Mouse (Mus musculus) stomach, embryonic 14.5 days (tissue): ENCODE data around the gene Klb. TPM values are rescaled to one million over a fixed set of nuclear protein-coding genes. Genes with fewer than 3 reads are reported as not detected.
A peak's percentile ranks its signal among the peaks of the same experiment; 100 is the strongest.

ENCODE experiments used
- ATAC-seq: fragments of 200-750 bp; cut with Nextera tagmentation; 2 replicates; pipeline ENCODE4 v1.8.0; 2017; ENCODE audit warnings: low read depth, moderate TSS enrichment; ENCODE audit not compliant: insufficient number of reproducible peaks, insufficient read depth, low FRiP score
- H3K27ac ChIP-seq: fragments of 300-500 bp; sonication (generic); 2 replicates; pipeline ENCODE4 v1.5.1; 2014; ENCODE audit warnings: mild to moderate bottlenecking, low read length, moderate library complexity, mixed read lengths
- H3K27me3 ChIP-seq: fragments of 300-500 bp; sonication (generic); 2 replicates; pipeline ENCODE4 v1.6.1; 2014; ENCODE audit warnings: low read length, control low read depth, mixed read lengths; ENCODE audit not compliant: control insufficient read depth, insufficient read depth
- H3K36me3 ChIP-seq: fragments of 300-500 bp; sonication (generic); 2 replicates; pipeline ENCODE4 v1.6.1; 2014; ENCODE audit warnings: mild to moderate bottlenecking, control low read depth, low read length, moderate library complexity, mixed read lengths; ENCODE audit not compliant: control insufficient read depth, insufficient read depth
- H3K4me1 ChIP-seq: fragments of 300-500 bp; sonication (generic); 2 replicates; pipeline ENCODE4 v1.6.1; 2014; ENCODE audit warnings: low read length, control low read depth, mixed read lengths; ENCODE audit not compliant: control insufficient read depth, insufficient read depth
- H3K4me2 ChIP-seq: fragments of 300-500 bp; sonication (generic); replicated peaks from 2 replicates; pipeline ENCODE4 v1.6.1; 2014; ENCODE audit warnings: low read depth, low read length, control low read depth
- H3K4me3 ChIP-seq: fragments of 300-500 bp; sonication (generic); 2 replicates; pipeline ENCODE4 v1.5.1; 2014; ENCODE audit warnings: low read depth, low read length, control low read depth
- H3K9ac ChIP-seq: fragments of 300-500 bp; sonication (generic); replicated peaks from 2 replicates; pipeline ENCODE4 v1.6.1; 2014; ENCODE audit warnings: low read depth, mild to moderate bottlenecking, control low read depth, low read length, moderate library complexity, mixed read lengths
- H3K9me3 ChIP-seq: fragments of 300-500 bp; sonication (generic); 2 replicates; pipeline ENCODE4 v1.6.1; 2016; ENCODE audit warnings: low read depth, low read length, control low read depth; ENCODE audit not compliant: control insufficient read depth
- WGBS: fragments of 180-500 bp; shearing (Covaris S2); extraction: QIAGEN DNeasy Blood & Tissue Kit; methylation state at CpG from one replicate; pipeline ENCODE4 v1.1.7; 2014; 5-methylcytosine and 5-hydroxymethylcytosine counted together
- polyA plus RNA-seq: library from polyadenylated mRNA; unstranded; fragments of >200 nt; fragmentation: Nextera tagmentation; extraction: Ambion mirVana; gene quantifications from 2 replicates; pipeline ENCODE4 v1.2.1, GENCODE M21; 2014

Gene Klb
- polyA plus RNA-seq, 1 experiment from 2014 or later, result 0.13 TPM

DNA sequence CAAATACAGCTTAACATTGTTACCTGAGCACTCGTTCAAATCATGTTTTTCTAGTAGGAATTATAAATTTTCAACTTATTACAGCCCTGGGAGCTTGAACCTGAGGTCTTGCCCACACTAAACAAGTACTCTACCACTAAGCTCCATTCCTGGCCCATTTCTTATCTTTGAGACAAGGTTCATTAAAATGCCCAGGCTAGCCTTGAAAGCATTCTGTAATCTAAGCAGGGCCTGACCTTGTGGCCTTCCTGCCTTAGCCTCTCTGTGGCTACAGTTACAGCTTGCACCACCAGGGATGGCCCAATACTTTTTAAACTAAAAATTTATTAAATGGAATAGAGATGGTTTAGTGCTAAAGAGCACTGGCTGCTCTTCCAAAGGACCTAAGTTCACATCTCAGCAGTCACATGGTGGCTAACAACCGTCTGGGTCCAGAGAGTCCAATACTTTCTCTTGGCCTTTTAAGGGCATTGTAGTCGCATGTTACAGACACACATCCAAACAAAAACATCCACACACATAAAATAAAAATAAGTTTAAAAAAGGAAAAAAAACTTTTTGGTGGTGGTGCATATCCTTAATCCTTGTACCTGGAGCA is 23.3 kb upstream of the Klb start:
- no peak overlapping the region for H3K9ac ChIP-seq
- 80% methylated on average over 3 of the region's 3 CpGs for WGBS
- ATAC-seq, result no peak

DNA sequence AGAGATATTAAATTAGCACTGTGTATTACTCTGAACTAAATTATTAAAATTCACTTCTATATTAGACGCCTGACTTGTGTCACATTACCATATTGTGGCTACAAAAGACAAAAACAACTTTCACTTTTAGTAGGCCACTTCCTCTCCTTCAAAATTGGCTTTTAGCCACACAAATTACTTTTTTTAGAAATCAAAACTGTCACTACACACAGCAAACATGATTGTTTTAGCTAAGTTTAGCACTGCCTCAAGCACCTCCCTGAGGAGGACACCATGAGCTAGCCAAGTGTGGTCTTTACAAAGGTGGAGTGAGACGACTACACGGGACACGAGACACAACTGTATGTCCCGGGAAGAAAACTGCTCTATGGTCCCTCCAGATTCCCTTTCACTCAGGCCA is 21.9 kb upstream of the Klb start:
- H3K4me2 ChIP-seq, result no peak overlapping the region
- no peaks in the 10 kb centered on the region for H3K27me3 ChIP-seq
- H3K4me3 ChIP-seq, result no peak overlapping the region
- WGBS, result 71% methylated on average over 5 of the region's 5 CpGs
- H3K9me3 ChIP-seq, result no peaks in the 10 kb centered on the region
- no peak overlapping the region for H3K9ac ChIP-seq
- H3K36me3 ChIP-seq, result no peaks in the 10 kb centered on the region
- no peak for ATAC-seq
- 0 out of 2 replicates have a peak, but pooled peaks cover 8% of the 10 kb centered on the region for H3K4me1 ChIP-seq
- H3K27ac ChIP-seq, result no peak overlapping the region; the same call in 1 of the 2 replicates

More for the DNA sequence above, 23.3 kb upstream of the Klb start:
- no peaks in the 10 kb centered on the region for H3K9me3 ChIP-seq
- H3K4me3 ChIP-seq, result no peak overlapping the region
- no peak overlapping the region for H3K4me2 ChIP-seq
- no peaks in the 10 kb centered on the region for H3K27me3 ChIP-seq
- 0 out of 2 replicates have a peak, but pooled peaks cover 8% of the 10 kb centered on the region for H3K4me1 ChIP-seq
- H3K36me3 ChIP-seq, result no peaks in the 10 kb centered on the region
- no peak overlapping the region for H3K27ac ChIP-seq

DNA sequence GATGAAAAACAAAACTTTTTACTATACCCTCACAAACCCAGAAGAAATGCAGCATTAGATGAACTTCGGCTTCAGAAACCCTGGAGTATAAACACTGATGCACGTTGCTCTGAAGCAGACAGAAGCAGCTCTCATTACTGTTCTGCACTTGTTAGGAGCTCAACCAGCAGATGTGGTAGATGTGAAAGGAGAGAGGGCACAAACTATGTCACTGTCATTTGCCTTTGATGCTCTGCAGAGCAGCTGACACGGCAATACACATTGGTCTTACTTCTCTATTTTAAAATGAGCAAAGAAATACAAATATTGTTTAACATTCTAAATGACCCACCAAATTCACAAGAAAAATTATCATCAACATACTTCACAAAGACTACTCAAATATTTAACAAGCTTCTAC is 18.1 kb upstream of the Klb start:
- Histone ChIP-seq H3K27ac (no peak overlapping the region), H3K4me3 (no peak overlapping the region), H3K9ac (no peak overlapping the region), H3K27me3 (no peaks in the 10 kb centered on the region), H3K9me3 (no peaks in the 10 kb centered on the region), H3K4me2 (no peak overlapping the region), H3K36me3 (no peaks in the 10 kb centered on the region), H3K4me1 (peaks cover 12% of the 10 kb centered on the region; the same call in 1 of the 2 replicates)
- WGBS, result 63% methylated on average over 3 of the region's 3 CpGs
- ATAC-seq, result no peak

DNA sequence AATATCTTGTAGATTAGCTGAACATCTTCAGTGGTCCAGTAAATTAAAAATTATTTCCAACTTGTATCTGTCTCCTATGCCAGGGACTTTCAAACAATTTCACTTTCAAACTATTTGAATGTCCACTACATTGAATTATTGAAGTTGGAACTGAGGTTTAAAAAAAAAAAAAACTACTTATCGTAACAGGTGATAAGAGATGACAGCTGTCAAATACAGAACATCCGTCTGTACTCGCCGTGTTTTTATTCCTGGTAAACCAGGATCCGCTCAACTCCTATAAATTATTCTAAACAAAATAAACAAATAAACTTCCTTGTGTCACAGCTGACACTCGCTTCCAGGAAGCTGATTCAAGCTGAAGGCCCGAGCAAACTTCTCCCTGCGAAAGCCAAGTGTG is 13.3 kb upstream of the Klb start:
- no peaks in the 10 kb centered on the region for H3K36me3 ChIP-seq
- H3K9me3 ChIP-seq, result no peaks in the 10 kb centered on the region
- H3K9ac ChIP-seq, result peak overlapping the region; percentile 67
- peak overlapping the region; percentile 62 for H3K4me2 ChIP-seq
- H3K27ac ChIP-seq, result peak overlapping the region; percentile 71; the same call in 1 of the 2 replicates
- H3K27me3 ChIP-seq, result no peaks in the 10 kb centered on the region
- H3K4me1 ChIP-seq, result peaks cover 4% of the 10 kb centered on the region; the same call in 1 of the 2 replicates
- peak overlapping the region; percentile 81 for H3K4me3 ChIP-seq
- 3% methylated on average over 8 of the region's 8 CpGs for WGBS
- no peak for ATAC-seq

DNA sequence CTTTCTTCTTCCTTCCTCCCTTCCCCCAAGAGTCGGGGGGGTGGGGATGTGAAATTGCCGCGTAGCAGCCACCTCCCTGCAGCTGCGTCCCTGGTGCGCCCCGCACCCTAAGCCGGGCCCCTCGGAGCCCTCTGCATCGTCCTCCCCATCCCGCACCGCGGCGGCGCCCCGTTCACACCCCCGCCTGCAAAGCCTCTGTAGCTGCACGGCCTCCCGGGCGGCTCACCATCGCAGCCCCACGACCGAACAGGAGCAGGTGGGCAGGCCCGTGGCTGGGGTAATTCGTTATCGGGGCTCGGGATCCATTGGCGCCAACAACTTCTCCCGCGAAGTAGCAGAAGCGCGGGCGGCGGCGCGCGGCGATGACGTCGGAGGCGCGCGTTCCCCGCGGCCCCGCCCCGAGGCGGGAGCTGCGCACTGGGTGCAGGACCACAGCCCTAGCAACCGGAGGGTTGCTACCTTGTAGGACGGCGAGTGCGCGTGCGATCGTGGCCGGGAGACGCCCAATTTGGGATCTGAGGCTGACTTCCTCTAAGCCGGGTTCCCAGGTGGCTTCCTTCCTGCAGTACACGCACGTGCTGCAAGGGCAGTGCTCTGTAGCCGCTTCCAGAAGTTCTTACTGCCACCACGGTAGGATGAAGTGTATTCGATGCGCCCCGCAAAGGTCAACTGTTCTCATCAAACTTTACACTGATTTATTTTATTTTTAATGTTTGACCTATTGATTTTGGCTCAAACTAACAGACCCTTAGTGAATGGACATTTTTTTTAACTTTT is 12.6 kb upstream of the Klb start, which contains the start of gene Rfc1:
Rfc1 (minus strand) TSS at position 373 of the 777 bp plus-strand sequence.
- no peaks in the 10 kb centered on the region for H3K36me3 ChIP-seq
- peak within 1 kb of the TSS; percentile 71; the same call in 1 of the 2 replicates for H3K27ac ChIP-seq
- H3K9ac ChIP-seq, result peak within 1 kb of the TSS; percentile 67
- ATAC-seq, result peak; percentile 96
- H3K27me3 ChIP-seq, result no peaks in the 10 kb centered on the region
- peak within 1 kb of the TSS; percentile 81 for H3K4me3 ChIP-seq
- no peaks in the 10 kb centered on the region for H3K9me3 ChIP-seq
- H3K4me2 ChIP-seq, result peak within 1 kb of the TSS; percentile 62
- under 1% methylated on average over 65 of the region's 65 CpGs for WGBS
- H3K4me1 ChIP-seq, result peaks cover 4% of the 10 kb centered on the region; the same call in 1 of the 2 replicates

DNA sequence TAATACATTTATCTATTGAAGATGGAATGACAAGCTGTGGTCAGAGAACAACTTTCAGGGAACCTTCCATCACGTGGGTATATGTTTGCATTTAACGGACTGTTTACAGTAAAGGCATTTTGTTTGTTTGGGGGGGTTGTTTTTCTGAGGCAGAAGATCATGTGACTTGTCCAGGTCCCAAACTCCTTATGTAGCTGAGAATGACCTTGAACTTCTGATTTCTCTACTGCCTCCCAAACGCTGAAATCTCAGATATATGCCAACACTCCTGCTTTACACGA is 12.1 kb upstream of the Klb start:
- Histone ChIP-seq H3K4me2 (peak overlapping the region; percentile 44), H3K9me3 (no peaks in the 10 kb centered on the region), H3K36me3 (no peaks in the 10 kb centered on the region), H3K4me1 (peaks cover 4% of the 10 kb centered on the region; the same call in 1 of the 2 replicates), H3K27me3 (no peaks in the 10 kb centered on the region), H3K9ac (no peak overlapping the region), H3K27ac (no peak overlapping the region), H3K4me3 (peak overlapping the region; percentile 81)
- 23% methylated on average over 4 of the region's 4 CpGs for WGBS
- ATAC-seq, result no peak

DNA sequence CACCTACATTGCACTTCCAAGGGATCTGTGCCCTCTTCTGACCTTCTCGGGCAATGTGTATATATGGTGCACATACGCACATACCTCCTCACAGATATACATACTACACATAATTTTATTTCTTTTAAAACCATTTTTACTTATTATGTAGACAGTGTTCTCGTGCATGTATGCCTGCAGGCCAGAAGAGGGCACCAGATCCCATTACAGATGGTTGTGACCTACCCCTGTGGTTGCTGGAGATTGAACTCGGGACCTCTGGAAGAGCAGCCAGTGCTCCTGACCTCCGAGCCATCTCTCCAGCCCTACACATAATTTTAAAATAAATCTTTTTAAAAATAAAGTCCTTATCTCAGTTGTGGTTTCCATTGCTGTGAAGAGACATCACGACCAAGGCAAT is 9.7 kb upstream of the Klb start:
- H3K27ac ChIP-seq, result no peak overlapping the region
- no peak for ATAC-seq

DNA sequence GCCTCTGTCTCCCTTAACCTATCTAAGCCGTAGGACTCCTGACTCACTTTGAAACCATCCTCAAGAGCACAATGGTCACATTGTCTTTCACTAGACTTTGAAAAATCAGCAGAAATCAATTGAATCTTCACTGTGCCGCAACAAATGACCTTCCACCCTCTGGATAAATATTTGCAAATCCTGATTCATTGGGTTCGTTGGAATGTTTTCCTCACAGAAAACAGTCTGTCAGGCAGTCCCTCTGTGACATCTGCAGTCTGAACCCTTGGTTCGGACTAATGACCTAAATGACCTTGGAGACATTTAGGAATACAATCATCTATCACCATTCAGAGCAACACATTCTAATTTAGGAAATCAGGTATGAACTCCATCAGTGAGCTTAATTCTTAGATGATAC is 7.9 kb upstream of the Klb start:
- 23% methylated on average over 4 of the region's 4 CpGs for WGBS
- no peak overlapping the region for H3K27ac ChIP-seq
- no peak overlapping the region for H3K4me2 ChIP-seq
- H3K4me3 ChIP-seq, result no peak overlapping the region
- no peaks in the 10 kb centered on the region for H3K27me3 ChIP-seq
- no peaks in the 10 kb centered on the region for H3K36me3 ChIP-seq
- H3K9ac ChIP-seq, result no peak overlapping the region
- H3K4me1 ChIP-seq, result no peaks in the 10 kb centered on the region
- H3K9me3 ChIP-seq, result no peaks in the 10 kb centered on the region
- ATAC-seq, result no peak

More for the DNA sequence above, 9.7 kb upstream of the Klb start:
- H3K4me1 ChIP-seq, result peaks cover 4% of the 10 kb centered on the region; the same call in 1 of the 2 replicates
- H3K4me2 ChIP-seq, result no peak overlapping the region
- no peak overlapping the region for H3K4me3 ChIP-seq
- H3K9me3 ChIP-seq, result no peaks in the 10 kb centered on the region
- 84% methylated on average over 6 of the region's 6 CpGs for WGBS
- H3K27me3 ChIP-seq, result no peaks in the 10 kb centered on the region
- no peaks in the 10 kb centered on the region for H3K36me3 ChIP-seq
- no peak overlapping the region for H3K9ac ChIP-seq
